Mouse (Mus musculus): ENCODE measurements around the gene Slc37a1. TPM values are rescaled to one million over a fixed set of nuclear protein-coding genes. Genes with fewer than 3 reads are reported as not detected.

Gene Slc37a1
- polyA plus RNA-seq, 1 experiment from 2014 or later = 5.8 TPM

GRCm38 (mm10) chr17:31389432-31390050, 102.9 kb downstream of the Slc37a1 start:
- no peak for DNase-seq (ENCODE audit: low spot score)
- H3K9ac ChIP-seq (ENCODE audit: low read length) = no peak overlapping the region
- peaks cover 11% of the 10 kb centered on the region for H3K4me1 ChIP-seq (replicated peaks; ENCODE audit: control insufficient read depth, insufficient read depth, low read length)

GRCm38 (mm10) chr17:31391462-31391861, 104.9 kb downstream of the Slc37a1 start:
- H3K4me3 ChIP-seq (ENCODE audit: low read depth, low read length) = no peak overlapping the region
- no peaks in the 10 kb centered on the region for H3K9me3 ChIP-seq (ENCODE audit: control insufficient read depth, low read length)
- peaks cover 3% of the 10 kb centered on the region; the same call in 1 of the 2 replicates for H3K4me1 ChIP-seq (replicated peaks; ENCODE audit: control insufficient read depth, insufficient read depth, low read length)
- no peak overlapping the region for H3K27ac ChIP-seq (ENCODE audit: low read depth, low read length)
- H3K27me3 ChIP-seq (ENCODE audit: control insufficient read depth, insufficient read depth, low read length) = no peaks in the 10 kb centered on the region
- H3K36me3 ChIP-seq (ENCODE audit: control insufficient read depth, insufficient read depth, low read length) = no peaks in the 10 kb centered on the region
- 88% methylated on average over 3 of the region's 3 CpGs for WGBS
- no peak for ATAC-seq (replicated peaks; ENCODE audit: low FRiP score)
- no peak overlapping the region for H3K4me2 ChIP-seq (ENCODE audit: low read depth, low read length, severe bottlenecking)
- H3K9ac ChIP-seq (ENCODE audit: low read length) = no peak overlapping the region
- DNase-seq (ENCODE audit: low spot score) = no peak

More at GRCm38 (mm10) chr17:31389432-31390050, 102.9 kb downstream of the Slc37a1 start:
- no peaks in the 10 kb centered on the region for H3K27me3 ChIP-seq (ENCODE audit: control insufficient read depth, insufficient read depth, low read length)
- WGBS = 87% methylated on average over 3 of the region's 3 CpGs
- ATAC-seq (replicated peaks; ENCODE audit: low FRiP score) = no peak
- no peak overlapping the region for H3K27ac ChIP-seq (ENCODE audit: low read depth, low read length)
- H3K4me3 ChIP-seq (ENCODE audit: low read depth, low read length) = no peak overlapping the region
- no peaks in the 10 kb centered on the region for H3K36me3 ChIP-seq (ENCODE audit: control insufficient read depth, insufficient read depth, low read length)
- H3K9me3 ChIP-seq (ENCODE audit: control insufficient read depth, low read length) = no peaks in the 10 kb centered on the region
- H3K4me2 ChIP-seq (ENCODE audit: low read depth, low read length, severe bottlenecking) = no peak overlapping the region

GRCm38 (mm10) chr17:31392041-31392440, 105.4 kb downstream of the Slc37a1 start:
- 91% methylated on average over 5 of the region's 5 CpGs for WGBS
- Histone ChIP-seq H3K9me3 (ENCODE audit: control insufficient read depth, low read length) (no peaks in the 10 kb centered on the region), H3K4me3 (ENCODE audit: low read depth, low read length) (no peak overlapping the region), H3K27ac (ENCODE audit: low read depth, low read length) (no peak overlapping the region), H3K36me3 (ENCODE audit: control insufficient read depth, insufficient read depth, low read length) (no peaks in the 10 kb centered on the region), H3K4me1 (replicated peaks; ENCODE audit: control insufficient read depth, insufficient read depth, low read length) (peaks cover under 1% of the 10 kb centered on the region; the same call in 1 of the 2 replicates), H3K27me3 (ENCODE audit: control insufficient read depth, insufficient read depth, low read length) (no peaks in the 10 kb centered on the region), H3K4me2 (ENCODE audit: low read depth, low read length, severe bottlenecking) (no peak overlapping the region), H3K9ac (ENCODE audit: low read length) (no peak overlapping the region)
- no peak for DNase-seq (ENCODE audit: low spot score)
- no peak for ATAC-seq (replicated peaks; ENCODE audit: low FRiP score)

- H3K36me3 ChIP-seq (ENCODE audit: control insufficient read depth, insufficient read depth, low read length) = no peaks in the 10 kb centered on the region
- no peak for DNase-seq (ENCODE audit: low spot score)
These were observed 107.2 kb downstream of the Slc37a1 start for GRCm38 (mm10) chr17:31393811-31394210.

GRCm38 (mm10) chr17:31400294-31400693, 113.7 kb downstream of the Slc37a1 start:
- no peak overlapping the region for H3K4me3 ChIP-seq (ENCODE audit: low read depth, low read length)
- no peak overlapping the region for H3K27ac ChIP-seq (ENCODE audit: low read depth, low read length)
- H3K9ac ChIP-seq (ENCODE audit: low read length) = no peak overlapping the region
- no peak overlapping the region for H3K4me2 ChIP-seq (ENCODE audit: low read depth, low read length, severe bottlenecking)
- no peaks in the 10 kb centered on the region for H3K36me3 ChIP-seq (ENCODE audit: control insufficient read depth, insufficient read depth, low read length)
- WGBS = 84% methylated on average over 6 of the region's 6 CpGs
- DNase-seq (ENCODE audit: low spot score) (no peak), ATAC-seq (replicated peaks; ENCODE audit: low FRiP score) (no peak)
- no peaks in the 10 kb centered on the region for H3K9me3 ChIP-seq (ENCODE audit: control insufficient read depth, low read length)
- H3K27me3 ChIP-seq (ENCODE audit: control insufficient read depth, insufficient read depth, low read length) = no peaks in the 10 kb centered on the region
- 0 out of 2 replicates have a peak, but pooled peaks cover 3% of the 10 kb centered on the region for H3K4me1 ChIP-seq (replicated peaks; ENCODE audit: control insufficient read depth, insufficient read depth, low read length)

More at GRCm38 (mm10) chr17:31393811-31394210, 107.2 kb downstream of the Slc37a1 start:
- H3K4me2 ChIP-seq (ENCODE audit: low read depth, low read length, severe bottlenecking) = no peak overlapping the region
- H3K9me3 ChIP-seq (ENCODE audit: control insufficient read depth, low read length) = no peaks in the 10 kb centered on the region
- no peak overlapping the region for H3K4me3 ChIP-seq (ENCODE audit: low read depth, low read length)
- no peak overlapping the region for H3K9ac ChIP-seq (ENCODE audit: low read length)
- H3K4me1 ChIP-seq (replicated peaks; ENCODE audit: control insufficient read depth, insufficient read depth, low read length) = no peaks in the 10 kb centered on the region
- WGBS = 82% methylated on average over 2 of the region's 2 CpGs
- no peaks in the 10 kb centered on the region for H3K27me3 ChIP-seq (ENCODE audit: control insufficient read depth, insufficient read depth, low read length)
- no peak for ATAC-seq (replicated peaks; ENCODE audit: low FRiP score)
- H3K27ac ChIP-seq (ENCODE audit: low read depth, low read length) = no peak overlapping the region

Other genes starting within 250 kb of the Slc37a1 start
- gene Abcg1, start 229.1 kb upstream of the Slc37a1 start, polyA plus RNA-seq (2014; fragmentation: Nextera tagmentation; extraction: Ambion mirVana) = 10.1 and 11.8 TPM in 2 replicates
- 1.1 and 1.2 TPM in 2 replicates for gene Tff3, start 157.1 kb upstream of the Slc37a1 start, polyA plus RNA-seq (2014; fragmentation: Nextera tagmentation; extraction: Ambion mirVana)
- not detected in 2 replicates for gene Tff2, start 142.5 kb upstream of the Slc37a1 start, polyA plus RNA-seq (2014; fragmentation: Nextera tagmentation; extraction: Ambion mirVana)
- gene Tff1, start 121.5 kb upstream of the Slc37a1 start, polyA plus RNA-seq (2014; fragmentation: Nextera tagmentation; extraction: Ambion mirVana) = not detected in 2 replicates
- gene Tmprss3, start 87.8 kb upstream of the Slc37a1 start, polyA plus RNA-seq (2014; fragmentation: Nextera tagmentation; extraction: Ambion mirVana) = not detected in 2 replicates
- gene Ubash3a, start 78.9 kb upstream of the Slc37a1 start, polyA plus RNA-seq (2014; fragmentation: Nextera tagmentation; extraction: Ambion mirVana) = 0.27 and 0.79 TPM in 2 replicates
- gene Rsph1, start 9.4 kb upstream of the Slc37a1 start, polyA plus RNA-seq (2014; fragmentation: Nextera tagmentation; extraction: Ambion mirVana) = 2.1 and 2.6 TPM in 2 replicates
- gene Pde9a, start 99.4 kb downstream of the Slc37a1 start, polyA plus RNA-seq (2014; fragmentation: Nextera tagmentation; extraction: Ambion mirVana) = 30.4 and 33.7 TPM in 2 replicates
- gene Wdr4, start 233.2 kb downstream of the Slc37a1 start, polyA plus RNA-seq (2014; fragmentation: Nextera tagmentation; extraction: Ambion mirVana) = 48.9 and 49.3 TPM in 2 replicates
- gene Ndufv3, start 233.3 kb downstream of the Slc37a1 start, polyA plus RNA-seq (2014; fragmentation: Nextera tagmentation; extraction: Ambion mirVana) = 225 and 246 TPM in 2 replicates